Mouse (Mus musculus): ENCODE measurements around the gene Cpt1a. TPM values are rescaled to one million over a fixed set of nuclear protein-coding genes. Genes with fewer than 3 reads are reported as not detected.

Gene Cpt1a
- polyA plus RNA-seq, 1 experiment from 2014 or later = 33.4 TPM

DNA sequence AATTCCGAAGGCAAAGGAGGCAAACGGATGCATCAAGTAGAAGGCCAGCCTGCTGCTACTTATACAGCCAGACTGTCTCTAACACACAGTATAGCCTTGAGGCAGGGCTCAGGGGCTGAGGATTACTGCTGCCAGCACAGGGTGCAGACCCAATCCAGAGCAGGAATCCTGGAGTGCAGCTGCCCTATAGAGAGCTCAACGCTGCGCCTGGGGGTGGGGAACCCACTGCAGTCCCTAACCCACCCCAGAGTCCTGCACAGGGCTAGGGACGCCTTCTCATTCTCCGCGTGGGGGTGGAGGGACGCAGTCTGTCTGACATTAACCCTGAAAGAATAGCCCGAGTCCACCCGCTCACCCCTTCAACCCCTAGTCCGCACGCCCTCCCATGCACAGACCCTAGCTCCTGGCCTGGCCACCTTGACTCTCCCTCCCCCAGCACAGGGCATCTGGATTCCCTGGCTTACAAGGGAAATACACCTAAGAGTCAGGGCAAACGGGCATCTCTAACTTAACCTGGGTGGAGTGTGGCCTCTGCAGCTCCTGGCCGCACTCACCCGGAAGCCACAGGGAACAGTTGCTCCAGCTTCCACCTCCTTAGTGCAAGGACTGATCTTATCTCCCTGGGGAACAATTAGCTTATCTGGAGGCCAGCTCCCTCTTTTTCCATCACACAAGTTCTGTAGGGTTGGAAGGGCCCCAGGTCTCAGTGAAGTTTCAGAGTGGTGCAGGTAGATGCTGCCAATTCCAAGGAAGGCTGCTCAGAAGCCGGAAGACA, 14.8 kb upstream of the Cpt1a start:
- Histone ChIP-seq H3K4me1 (peaks cover 6% of the 10 kb centered on the region; the same call in 1 of the 2 replicates), H3K27me3 (no peaks in the 10 kb centered on the region), H3K4me2 (no peak overlapping the region), H3K27ac (no peak overlapping the region), H3K9me3 (replicated peaks) (no peaks in the 10 kb centered on the region), H3K36me3 (no peaks in the 10 kb centered on the region), H3K4me3 (replicated peaks) (no peak overlapping the region), H3K9ac (no peak overlapping the region)
- ATAC-seq (replicated peaks; ENCODE audit: low FRiP score) = no peak
- 54% methylated on average over 16 of the region's 16 CpGs for WGBS

DNA sequence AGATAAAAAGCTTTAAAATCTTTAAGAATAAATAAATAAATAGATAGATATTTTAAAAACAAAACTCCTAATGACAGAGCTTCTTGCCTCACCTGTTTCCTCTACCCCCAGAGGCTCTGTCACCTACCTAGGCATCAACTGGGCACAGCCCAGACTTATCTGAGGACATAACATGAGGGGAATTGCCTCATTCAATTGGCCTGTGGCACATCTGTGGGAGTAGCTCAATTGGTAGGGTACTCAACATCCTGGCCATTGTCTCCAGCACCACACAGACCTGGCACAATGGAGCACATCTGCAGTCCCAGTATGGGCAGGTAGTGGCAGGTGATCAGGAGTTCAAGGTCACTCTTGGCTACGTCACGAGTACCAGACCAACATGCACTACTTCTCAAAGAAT, 2.8 kb upstream of the Cpt1a start:
- no peak overlapping the region for H3K27ac ChIP-seq
- no peak overlapping the region for H3K9ac ChIP-seq
- 0 out of 2 replicates have a peak, but pooled peaks cover 3% of the 10 kb centered on the region for H3K27me3 ChIP-seq
- ATAC-seq (replicated peaks; ENCODE audit: low FRiP score) = no peak
- H3K4me2 ChIP-seq = no peak overlapping the region
- peaks cover 29% of the 10 kb centered on the region for H3K4me1 ChIP-seq
- WGBS = 71% methylated on average over 2 of the region's 2 CpGs
- H3K9me3 ChIP-seq (replicated peaks) = no peaks in the 10 kb centered on the region; the same call in 1 of the 2 replicates
- H3K4me3 ChIP-seq (replicated peaks) = no peak overlapping the region
- no peaks in the 10 kb centered on the region for H3K36me3 ChIP-seq

DNA sequence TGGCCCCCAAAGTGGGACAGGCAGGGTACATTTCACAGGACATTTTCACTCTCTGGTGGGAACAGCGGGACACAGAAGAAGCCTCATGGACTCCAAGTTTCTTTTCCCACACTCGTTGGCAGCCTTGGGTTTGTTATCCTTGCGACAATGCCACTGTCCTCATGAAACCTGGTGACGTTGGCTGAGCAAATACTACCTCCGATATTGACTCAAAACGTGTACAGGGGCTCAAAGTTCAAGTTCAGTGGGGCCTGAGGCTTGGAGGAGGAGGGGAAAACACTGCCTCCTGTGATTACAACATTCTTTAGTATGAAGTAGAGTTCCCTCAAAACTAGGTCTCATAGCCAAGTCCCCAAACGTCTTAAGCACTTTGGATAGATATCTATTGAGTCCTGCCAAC, 2.0 kb upstream of the Cpt1a start:
- Histone ChIP-seq H3K27me3 (0 out of 2 replicates have a peak, but pooled peaks cover 3% of the 10 kb centered on the region), H3K9ac (no peak overlapping the region), H3K9me3 (replicated peaks) (no peaks in the 10 kb centered on the region; the same call in 1 of the 2 replicates), H3K4me3 (replicated peaks) (no peak overlapping the region), H3K4me2 (no peak overlapping the region), H3K27ac (no peak overlapping the region), H3K36me3 (no peaks in the 10 kb centered on the region), H3K4me1 (peaks cover 36% of the 10 kb centered on the region)
- ATAC-seq (replicated peaks; ENCODE audit: low FRiP score) = no peak
- WGBS = 75% methylated on average over 7 of the region's 7 CpGs

DNA sequence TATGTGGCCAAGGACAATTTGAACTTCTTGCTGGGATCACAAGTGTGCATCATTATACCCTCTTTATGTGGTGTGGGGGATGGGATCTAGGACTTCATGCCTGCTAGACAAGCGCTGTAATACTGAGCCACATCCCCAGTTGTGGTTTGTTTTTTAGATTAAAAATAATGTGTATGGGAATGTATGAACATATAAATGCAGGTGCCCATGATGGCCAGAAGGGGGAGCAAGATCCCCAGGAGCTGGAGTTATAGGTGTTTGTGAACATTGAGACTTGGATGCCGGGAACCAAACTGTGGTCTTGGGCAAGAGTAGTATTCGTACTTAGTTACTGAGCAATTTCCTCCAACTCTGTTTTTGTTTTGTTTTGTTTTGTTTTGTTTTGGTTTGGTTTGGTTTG, 1.3 kb upstream of the Cpt1a start:
- H3K4me3 ChIP-seq (replicated peaks) = no peak overlapping the region
- H3K27me3 ChIP-seq = 0 out of 2 replicates have a peak, but pooled peaks cover 3% of the 10 kb centered on the region
- no peaks in the 10 kb centered on the region for H3K36me3 ChIP-seq
- 76% methylated on average over 3 of the region's 3 CpGs for WGBS
- no peak for ATAC-seq (replicated peaks; ENCODE audit: low FRiP score)
- peaks cover 40% of the 10 kb centered on the region for H3K4me1 ChIP-seq
- H3K4me2 ChIP-seq = no peak overlapping the region
- H3K9me3 ChIP-seq (replicated peaks) = no peaks in the 10 kb centered on the region; the same call in 1 of the 2 replicates
- no peak overlapping the region for H3K9ac ChIP-seq
- H3K27ac ChIP-seq = no peak overlapping the region

DNA sequence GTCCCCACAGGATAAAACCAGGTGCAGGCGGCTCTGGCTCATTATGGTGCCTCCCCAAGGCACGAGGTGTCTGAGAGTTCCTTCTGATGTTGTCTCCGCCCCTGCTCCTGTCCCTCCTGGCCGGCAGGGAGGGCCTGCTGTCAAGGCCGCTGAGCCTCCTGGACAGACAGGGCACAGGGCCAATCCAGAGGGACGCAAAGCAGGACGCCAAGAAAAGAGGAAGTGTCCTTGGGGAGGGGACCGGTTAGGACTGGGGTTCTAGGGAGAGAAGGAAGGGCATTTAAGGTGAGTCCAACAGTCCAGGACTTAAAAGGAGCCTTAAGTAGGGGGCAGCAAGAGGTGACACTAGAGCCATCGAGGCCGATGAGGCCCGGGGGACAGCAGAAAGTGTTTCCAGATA, 517 bp upstream of the Cpt1a start:
- no peaks in the 10 kb centered on the region; the same call in 1 of the 2 replicates for H3K9me3 ChIP-seq (replicated peaks)
- ATAC-seq (replicated peaks; ENCODE audit: low FRiP score) = peak; percentile 16; the same call in 1 of the 2 replicates
- H3K4me3 ChIP-seq (replicated peaks) = peak overlapping the region; percentile 68
- 9% methylated on average over 11 of the region's 11 CpGs for WGBS
- no peaks in the 10 kb centered on the region for H3K36me3 ChIP-seq
- H3K27ac ChIP-seq = 0 out of 2 replicates have a peak overlapping the region, but pooled peaks have one; percentile 24
- no peak overlapping the region for H3K9ac ChIP-seq
- H3K4me2 ChIP-seq = peak overlapping the region; percentile 98
- H3K4me1 ChIP-seq = peaks cover 48% of the 10 kb centered on the region
- 0 out of 2 replicates have a peak, but pooled peaks cover 3% of the 10 kb centered on the region for H3K27me3 ChIP-seq

DNA sequence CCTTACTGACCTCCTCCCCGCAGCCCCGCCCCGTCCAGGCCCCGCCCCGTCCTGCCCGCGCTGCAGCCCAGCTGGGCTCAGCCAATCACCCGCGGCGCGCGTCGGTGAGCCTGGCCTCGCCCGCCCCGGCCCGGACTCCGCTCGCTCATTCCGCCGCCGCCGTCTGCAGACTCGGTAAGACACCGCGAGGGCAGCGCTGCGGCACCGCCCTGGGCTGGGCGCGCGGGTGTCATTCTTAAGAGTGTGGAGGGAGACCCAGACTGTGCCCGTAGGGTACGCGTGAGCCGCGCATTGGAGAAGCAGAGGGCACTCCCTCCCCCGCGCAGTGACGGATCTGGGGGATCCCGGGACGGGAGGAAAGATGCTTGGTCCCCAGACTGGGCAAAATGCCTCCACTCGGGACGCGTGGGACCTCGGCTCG, 1.1 kb downstream of the Cpt1a start:
- peak overlapping the region; percentile 68 for H3K4me3 ChIP-seq (replicated peaks)
- H3K27me3 ChIP-seq = 0 out of 2 replicates have a peak, but pooled peaks cover 3% of the 10 kb centered on the region
- H3K36me3 ChIP-seq = no peaks in the 10 kb centered on the region
- peak overlapping the region; percentile 98 for H3K4me2 ChIP-seq
- H3K9ac ChIP-seq = peak overlapping the region; percentile 58
- under 1% methylated on average over 47 of the region's 47 CpGs for WGBS
- H3K4me1 ChIP-seq = peaks cover 50% of the 10 kb centered on the region
- ATAC-seq (replicated peaks; ENCODE audit: low FRiP score) = peak; percentile 87
- no peaks in the 10 kb centered on the region; the same call in 1 of the 2 replicates for H3K9me3 ChIP-seq (replicated peaks)
- peak overlapping the region; percentile 96 for H3K27ac ChIP-seq

DNA sequence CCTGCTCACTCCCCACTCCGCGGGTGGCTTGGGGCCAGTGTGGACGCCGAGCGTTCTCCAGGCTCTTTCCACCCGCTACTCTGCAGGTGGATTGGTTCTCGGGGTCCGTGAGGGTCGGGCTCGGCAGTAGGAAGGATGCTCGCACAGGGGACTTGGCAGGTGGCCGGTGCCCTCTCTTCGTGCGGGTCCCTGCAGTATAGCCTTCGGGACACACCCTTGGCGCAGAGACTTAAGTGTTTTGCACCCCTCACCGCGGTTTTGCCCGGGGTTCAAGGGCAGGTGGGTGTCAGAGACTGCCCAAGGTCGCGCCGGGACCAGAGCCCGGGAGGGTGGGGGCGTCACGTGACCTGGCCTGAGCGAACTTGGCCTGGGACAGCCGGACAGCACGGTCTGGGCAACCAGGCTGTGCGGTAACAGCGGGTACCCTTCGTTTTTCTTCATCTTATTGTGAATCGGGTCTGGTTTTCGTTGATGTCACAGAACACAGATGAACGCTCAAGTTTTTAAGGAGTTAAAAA, 1.7 kb downstream of the Cpt1a start:
- under 1% methylated on average over 34 of the region's 34 CpGs for WGBS
- no peaks in the 10 kb centered on the region; the same call in 1 of the 2 replicates for H3K9me3 ChIP-seq (replicated peaks)
- peak; percentile 10; the same call in 1 of the 2 replicates for ATAC-seq (replicated peaks; ENCODE audit: low FRiP score)

DNA sequence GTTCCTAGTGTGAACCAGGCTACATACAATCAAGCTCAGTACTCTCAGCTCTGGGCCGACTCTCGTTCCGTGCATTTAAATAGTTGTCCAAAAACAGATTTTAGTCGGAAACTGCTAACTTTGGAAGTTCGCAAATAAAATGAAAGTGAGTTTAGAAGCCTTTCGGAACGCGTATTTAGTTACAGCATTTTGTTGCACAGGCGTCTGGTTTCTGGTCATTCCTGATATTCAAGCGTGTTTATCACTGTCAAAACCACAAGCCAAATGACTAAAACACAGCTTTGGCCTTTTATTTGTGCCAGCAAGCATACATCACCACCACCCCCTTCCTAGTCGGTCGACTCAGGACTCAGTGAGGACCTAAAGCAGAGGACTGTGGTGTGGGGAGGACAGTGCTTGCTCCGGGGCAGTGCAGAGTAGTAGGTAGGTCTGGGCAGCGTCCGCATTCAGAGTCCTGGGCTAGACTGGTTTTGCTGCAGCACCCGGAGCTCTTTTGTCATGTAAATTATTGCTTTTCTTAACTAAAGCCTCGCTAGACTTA, 2.2 kb downstream of the Cpt1a start:
- 4% methylated on average over 17 of the region's 17 CpGs for WGBS
- Histone ChIP-seq H3K9me3 (replicated peaks) (no peaks in the 10 kb centered on the region; the same call in 1 of the 2 replicates), H3K9ac (peak overlapping the region; percentile 58), H3K4me2 (peak overlapping the region; percentile 98), H3K27ac (peak overlapping the region; percentile 96), H3K4me1 (peaks cover 50% of the 10 kb centered on the region), H3K27me3 (0 out of 2 replicates have a peak, but pooled peaks cover 3% of the 10 kb centered on the region), H3K36me3 (no peaks in the 10 kb centered on the region), H3K4me3 (replicated peaks) (peak overlapping the region; percentile 68)
- ATAC-seq (replicated peaks; ENCODE audit: low FRiP score) = no peak

More for the DNA sequence above, 1.7 kb downstream of the Cpt1a start:
- peak overlapping the region; percentile 96 for H3K27ac ChIP-seq
- H3K9ac ChIP-seq = peak overlapping the region; percentile 58
- peaks cover 50% of the 10 kb centered on the region for H3K4me1 ChIP-seq
- H3K36me3 ChIP-seq = no peaks in the 10 kb centered on the region
- H3K4me2 ChIP-seq = peak overlapping the region; percentile 98
- H3K27me3 ChIP-seq = 0 out of 2 replicates have a peak, but pooled peaks cover 3% of the 10 kb centered on the region
- peak overlapping the region; percentile 68 for H3K4me3 ChIP-seq (replicated peaks)

DNA sequence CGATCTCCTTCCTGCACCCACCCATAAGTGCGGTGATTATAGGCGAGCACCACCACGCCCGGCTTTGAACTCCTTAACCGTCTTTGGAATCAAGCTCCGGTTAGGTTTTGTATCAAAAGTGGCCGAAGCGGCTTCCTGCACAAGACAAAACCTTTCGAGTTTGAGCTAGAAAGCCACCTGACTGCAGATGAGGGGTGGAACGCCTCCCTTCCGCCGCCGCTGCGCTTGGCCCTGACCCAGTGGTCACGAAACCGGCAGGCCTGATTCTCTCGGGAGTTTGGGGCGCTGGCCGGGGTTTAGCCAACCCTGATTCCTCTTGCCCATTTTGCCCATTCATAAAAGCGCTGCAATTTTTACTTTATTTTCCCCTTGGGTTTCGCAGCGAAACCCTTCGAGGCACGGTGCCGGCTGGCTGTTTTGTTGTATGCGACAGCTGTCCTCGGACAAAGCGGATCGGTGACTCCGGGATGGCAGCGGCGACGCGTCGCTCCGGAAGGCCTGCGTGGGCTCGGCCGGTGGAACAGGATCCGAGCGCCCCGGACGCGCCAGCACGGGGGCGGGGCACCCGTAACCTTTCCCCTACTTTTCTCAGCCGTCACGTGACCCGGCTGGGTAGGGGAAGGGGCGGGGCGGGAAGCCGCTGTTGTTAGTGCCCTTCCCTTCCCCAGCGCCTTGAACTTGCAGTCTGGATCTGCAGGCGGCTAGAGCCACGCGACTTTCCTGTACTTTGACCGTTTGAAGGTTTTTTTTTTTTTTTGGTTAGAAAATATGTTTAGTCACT, 3.0 kb downstream of the Cpt1a start:
- no peaks in the 10 kb centered on the region; the same call in 1 of the 2 replicates for H3K9me3 ChIP-seq (replicated peaks)
- ATAC-seq (replicated peaks; ENCODE audit: low FRiP score) = peak; percentile 77
- H3K36me3 ChIP-seq = no peaks in the 10 kb centered on the region
- H3K4me2 ChIP-seq = peak overlapping the region; percentile 98
- peak overlapping the region; percentile 68 for H3K4me3 ChIP-seq (replicated peaks)
- peak overlapping the region; percentile 96 for H3K27ac ChIP-seq
- H3K27me3 ChIP-seq = 0 out of 2 replicates have a peak, but pooled peaks cover 3% of the 10 kb centered on the region
- H3K4me1 ChIP-seq = peaks cover 50% of the 10 kb centered on the region
- under 1% methylated on average over 59 of the region's 59 CpGs for WGBS
- H3K9ac ChIP-seq = peak overlapping the region; percentile 34

DNA sequence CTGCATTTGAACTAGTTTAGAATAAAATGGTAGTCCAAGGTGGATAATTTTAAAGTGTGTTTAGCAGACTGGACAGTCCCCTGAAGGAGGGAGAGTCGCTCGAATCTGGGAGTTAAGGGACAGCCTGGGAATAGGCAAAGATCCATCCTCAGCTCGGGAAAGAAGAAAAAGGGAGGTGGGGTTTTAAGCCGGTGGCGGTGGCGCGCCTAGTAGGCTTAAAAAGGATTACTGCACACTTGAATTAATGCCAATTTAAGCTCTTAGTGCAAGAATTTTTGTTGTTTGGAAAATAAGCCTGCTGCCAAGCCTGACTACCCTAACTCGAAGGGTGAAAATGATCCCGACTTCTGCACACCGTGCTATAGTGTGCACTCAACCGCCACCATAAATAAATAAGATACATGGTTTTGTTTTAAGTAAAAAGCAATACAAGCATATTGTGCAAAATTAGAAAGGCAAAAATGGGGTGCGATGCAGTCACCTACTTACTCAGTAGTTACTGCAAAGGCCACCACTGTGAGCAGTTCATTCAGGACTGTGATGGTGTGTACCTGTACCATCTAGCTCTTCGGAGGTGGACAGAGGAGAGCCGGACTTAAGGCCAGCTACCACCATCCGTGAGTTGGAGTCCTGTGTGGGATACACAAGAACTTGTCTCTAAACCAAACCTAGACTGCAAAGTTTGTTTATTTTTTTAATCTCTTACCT, 3.8 kb downstream of the Cpt1a start:
- no peak for ATAC-seq (replicated peaks; ENCODE audit: low FRiP score)
- Histone ChIP-seq H3K9ac (peak overlapping the region; percentile 34; the same call in 1 of the 2 replicates), H3K4me2 (peak overlapping the region; percentile 98), H3K27ac (peak overlapping the region; percentile 96), H3K27me3 (0 out of 2 replicates have a peak, but pooled peaks cover 3% of the 10 kb centered on the region), H3K4me1 (peaks cover 50% of the 10 kb centered on the region), H3K36me3 (no peaks in the 10 kb centered on the region), H3K9me3 (replicated peaks) (no peaks in the 10 kb centered on the region; the same call in 1 of the 2 replicates), H3K4me3 (replicated peaks) (peak overlapping the region; percentile 68)
- 30% methylated on average over 15 of the region's 15 CpGs for WGBS

Data from kidney, embryonic 15.5 days (tissue).